Mouse (Mus musculus): ENCODE measurements at regions not wholly inside any gene's neighbourhood (a gene's known extent, or its start where the extent isn't known, plus 50 kb on each side); places are given as distances from the start of the nearest gene placed in this dataset.

GRCm38 (mm10) chr2:122863343-122863970 lies 98.4 kb downstream of the Sqor start:
- no peak for DNase-seq (ENCODE audit: low spot score)

- no peak for DNase-seq (ENCODE audit: low spot score)
Measured at GRCm38 (mm10) chr2:122863971-122864348, 98.9 kb downstream of the Sqor start.

- no peak for DNase-seq (ENCODE audit: low spot score)
Measured at GRCm38 (mm10) chr2:122887111-122887510, 122.1 kb downstream of the Sqor start.

GRCm38 (mm10) chr2:122887526-122887925 lies 122.5 kb downstream of the Sqor start:
- DNase-seq (ENCODE audit: low spot score) = no peak

- peak; percentile 56 for DNase-seq (ENCODE audit: low spot score)
Measured at GRCm38 (mm10) chr2:122905129-122906072, 140.4 kb downstream of the Sqor start.

GRCm38 (mm10) chr2:122916772-122917171 lies 151.7 kb downstream of the Sqor start:
- DNase-seq (ENCODE audit: low spot score) = peak; percentile 55

- DNase-seq (ENCODE audit: low spot score) = peak; percentile 49
Measured at GRCm38 (mm10) chr2:122937922-122938321, 172.9 kb downstream of the Sqor start.

GRCm38 (mm10) chr2:122944841-122945240 lies 179.8 kb downstream of the Sqor start:
- DNase-seq (ENCODE audit: low spot score) = peak; percentile 29

GRCm38 (mm10) chr2:122945891-122946290 lies 180.9 kb downstream of the Sqor start:
- DNase-seq (ENCODE audit: low spot score) = no peak

GRCm38 (mm10) chr2:122949031-122949430 lies 184.0 kb downstream of the Sqor start:
- DNase-seq (ENCODE audit: low spot score) = no peak

- no peak for DNase-seq (ENCODE audit: low spot score)
Measured at GRCm38 (mm10) chr2:122961701-122962100, 196.7 kb downstream of the Sqor start.

- no peak for DNase-seq (ENCODE audit: low spot score)
Measured at GRCm38 (mm10) chr2:122968809-122969628, 204.0 kb downstream of the Sqor start.

All from retina, embryonic 14.5 days (tissue).